Mouse (Mus musculus) E14TG2a.4 (cell line): ENCODE measurements at regions not wholly inside any gene's neighbourhood (a gene's known extent, or its start where the extent isn't known, plus 50 kb on each side); places are given as distances from the start of the nearest gene placed in this dataset.
A peak's percentile ranks its signal among the peaks of the same experiment; 100 is the strongest.

Source experiments
- H3K27me3 ChIP-seq: 2 replicates; pipeline ENCODE4 v1.6.1; 2014; ENCODE audit warnings: low read length, control low read depth; ENCODE audit not compliant: insufficient read depth
- H3K36me3 ChIP-seq: 2 replicates; pipeline ENCODE4 v1.6.1; 2014; ENCODE audit warnings: low read length, control low read depth; ENCODE audit not compliant: insufficient read depth
- H3K4me1 ChIP-seq: replicated peaks from 2 replicates; pipeline ENCODE4 v1.6.1; 2014; ENCODE audit warnings: low read depth, low read length, control low read depth
- H3K4me3 ChIP-seq: replicated peaks from 2 replicates; pipeline ENCODE4 v1.5.1; 2014; ENCODE audit warnings: mild to moderate bottlenecking, low read length
- H3K9me3 ChIP-seq: 2 replicates; pipeline ENCODE4 v1.6.1; 2014; ENCODE audit warnings: low read length, control low read depth
- CTCF ChIP-seq: conservative IDR thresholded peaks from 2 replicates; pipeline ENCODE4 v1.5.1; 2014; ENCODE audit warnings: low read length
- NANOG ChIP-seq: IDR thresholded peaks from 2 replicates; pipeline ENCODE4 v1.6.1; 2014; ENCODE audit warnings: borderline replicate concordance, low read length, mixed read lengths
- POU5F1 ChIP-seq: IDR thresholded peaks from 2 replicates; pipeline ENCODE4 v1.6.1; 2014; ENCODE audit warnings: low read length, borderline replicate concordance

DNA sequence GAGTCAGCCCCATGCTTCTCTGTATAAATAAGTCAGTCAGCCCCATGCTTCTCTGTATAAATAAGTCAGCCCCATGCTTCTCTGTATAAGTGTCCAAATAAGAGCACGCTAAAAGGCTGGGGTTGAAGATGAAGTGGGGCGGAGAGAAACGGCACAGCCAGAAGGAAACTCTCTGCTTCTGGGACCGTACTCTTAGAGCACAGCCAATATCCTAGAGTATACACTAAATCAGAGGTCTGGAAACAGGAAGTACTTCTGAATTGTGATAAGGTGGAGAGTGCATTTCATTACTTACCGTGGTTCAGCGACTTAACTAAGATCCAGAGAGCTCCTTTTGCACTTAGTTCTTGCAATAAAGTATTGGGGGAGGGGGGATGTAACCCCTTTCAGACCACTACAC is 112.1 kb upstream of the Foxd3 start:
- no peaks in the 10 kb centered on the region for H3K27me3 ChIP-seq
- no peaks in the 10 kb centered on the region for H3K9me3 ChIP-seq
- no peak for TF ChIP-seq NANOG
- no peak for TF ChIP-seq POU5F1
- no peak for TF ChIP-seq CTCF
- no peaks in the 10 kb centered on the region for H3K4me1 ChIP-seq
- no peak overlapping the region for H3K4me3 ChIP-seq
- no peaks in the 10 kb centered on the region for H3K36me3 ChIP-seq

DNA sequence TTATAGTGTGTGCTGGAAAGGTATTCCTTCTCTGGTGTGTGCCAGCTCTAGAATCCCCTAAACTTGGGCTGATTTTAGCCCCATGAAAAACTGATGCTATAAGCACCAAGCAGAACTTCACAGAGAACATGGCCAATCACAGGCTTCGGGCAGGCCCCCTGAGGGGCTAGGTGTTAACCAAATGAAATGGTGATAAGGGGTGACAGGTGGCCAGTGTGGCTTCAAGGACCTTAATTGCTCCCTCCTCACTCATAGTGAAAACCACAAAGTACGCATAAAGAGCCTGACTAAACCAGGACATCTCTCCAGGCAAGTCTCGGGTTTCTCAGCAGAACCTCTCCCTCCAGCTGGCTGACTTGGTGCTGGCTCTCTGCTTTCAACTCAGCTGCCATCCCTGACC is 110.4 kb upstream of the Foxd3 start:
- no peaks in the 10 kb centered on the region for H3K27me3 ChIP-seq
- no peaks in the 10 kb centered on the region for H3K36me3 ChIP-seq
- TF ChIP-seq NANOG, result no peak
- TF ChIP-seq POU5F1, result no peak
- TF ChIP-seq CTCF, result no peak
- H3K4me1 ChIP-seq, result no peaks in the 10 kb centered on the region
- no peak overlapping the region for H3K4me3 ChIP-seq
- no peaks in the 10 kb centered on the region for H3K9me3 ChIP-seq

DNA sequence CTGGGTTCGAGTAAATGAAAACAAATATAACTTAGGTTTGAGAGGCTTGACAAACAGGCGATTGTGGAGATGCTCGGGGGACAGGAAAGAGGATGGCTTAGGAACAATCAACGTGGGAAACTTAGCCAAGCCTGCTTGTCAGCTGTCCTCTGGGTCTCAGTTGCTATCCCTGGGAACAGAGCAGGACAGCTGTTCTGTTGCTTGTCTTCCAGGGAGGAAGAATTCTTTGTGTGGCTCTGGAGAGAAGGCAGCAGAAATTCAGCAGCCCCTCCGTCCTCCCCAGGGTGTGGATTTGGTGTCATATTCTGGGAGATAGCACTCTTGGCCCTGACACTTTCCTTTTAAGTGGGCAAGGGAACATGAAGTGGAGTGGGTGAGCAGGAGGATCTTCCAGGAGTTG is 98.1 kb upstream of the Foxd3 start:
- TF ChIP-seq CTCF, result no peak
- no peak for TF ChIP-seq NANOG
- TF ChIP-seq POU5F1, result no peak
- no peaks in the 10 kb centered on the region for H3K9me3 ChIP-seq

DNA sequence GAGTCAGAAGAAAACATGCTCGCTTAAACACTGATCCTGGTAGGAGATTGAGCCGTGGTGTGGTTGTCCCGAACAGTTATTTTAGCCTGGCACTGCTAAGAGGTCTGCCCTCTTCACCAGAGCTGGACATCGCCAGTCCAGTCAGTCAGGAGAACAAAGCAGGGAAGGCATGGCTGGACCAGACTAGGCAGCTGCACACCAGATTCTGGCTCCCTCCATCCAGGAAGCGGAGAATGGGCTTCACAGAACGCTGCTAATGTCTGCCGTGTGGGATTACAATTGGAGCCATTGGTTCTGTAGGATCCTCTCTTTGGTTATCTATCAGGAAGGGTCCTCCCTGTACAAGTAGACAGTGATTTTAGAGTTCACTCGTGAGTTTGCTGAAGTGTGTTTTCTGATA is 95.5 kb upstream of the Foxd3 start:
- 0 out of 2 replicates have a peak overlapping the region, but pooled peaks have one; percentile 10 for H3K4me3 ChIP-seq
- TF ChIP-seq CTCF, result no peak
- no peak for TF ChIP-seq NANOG
- no peak for TF ChIP-seq POU5F1
- peaks cover 7% of the 10 kb centered on the region for H3K27me3 ChIP-seq
- peaks cover 48% of the 10 kb centered on the region for H3K4me1 ChIP-seq
- H3K9me3 ChIP-seq, result no peaks in the 10 kb centered on the region
- H3K36me3 ChIP-seq, result no peaks in the 10 kb centered on the region

More for the DNA sequence above, 98.1 kb upstream of the Foxd3 start:
- Histone ChIP-seq H3K4me1 (peaks cover 41% of the 10 kb centered on the region), H3K27me3 (peaks cover 7% of the 10 kb centered on the region), H3K36me3 (no peaks in the 10 kb centered on the region), H3K4me3 (no peak overlapping the region)

DNA sequence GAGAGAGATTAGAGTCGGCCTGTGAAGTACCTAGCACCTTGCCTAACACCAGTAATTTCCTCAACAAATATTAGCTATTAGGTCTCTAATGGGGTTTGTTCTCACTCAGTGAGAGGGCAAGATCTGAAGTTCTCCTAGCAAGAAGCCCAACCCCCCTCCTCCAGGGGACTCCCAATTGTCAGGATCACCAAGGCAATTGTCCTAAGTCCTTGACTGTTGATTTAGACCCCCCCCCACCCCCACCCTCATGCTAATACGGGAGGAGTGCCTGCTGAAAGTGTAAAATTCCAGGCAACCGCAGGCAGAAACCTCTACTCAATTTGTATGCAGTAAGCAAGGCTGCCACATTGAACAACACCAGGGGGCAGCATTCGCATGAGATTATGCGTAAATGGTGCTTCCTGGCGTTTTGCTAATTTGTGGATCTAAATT is 94.6 kb upstream of the Foxd3 start:
- TF ChIP-seq NANOG (no peak), POU5F1 (peak; percentile 39; the same call in 1 of the 2 replicates), CTCF (peak; percentile 55)
- Histone ChIP-seq H3K9me3 (no peaks in the 10 kb centered on the region), H3K36me3 (no peaks in the 10 kb centered on the region), H3K4me1 (peaks cover 48% of the 10 kb centered on the region), H3K4me3 (no peak overlapping the region), H3K27me3 (peaks cover 7% of the 10 kb centered on the region)

DNA sequence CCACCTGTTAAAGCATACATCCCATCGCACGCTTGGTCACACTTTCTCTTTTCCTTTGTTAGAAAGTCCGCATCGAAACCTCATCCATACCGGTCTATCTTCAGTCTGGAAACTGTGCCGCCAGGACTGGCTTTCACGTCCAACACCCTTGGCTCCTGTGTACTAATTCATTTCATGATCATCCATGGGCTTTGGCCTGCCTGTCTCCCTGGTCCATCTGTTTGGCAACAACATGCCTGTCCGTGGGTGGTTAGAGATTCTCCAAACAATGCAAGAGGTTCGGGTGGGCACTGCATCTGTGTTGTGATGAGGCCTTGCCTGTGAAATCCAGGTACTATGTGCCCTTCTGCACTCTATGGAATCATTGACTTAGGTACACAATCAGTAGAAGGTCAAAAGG is 90.7 kb upstream of the Foxd3 start:
- H3K4me3 ChIP-seq, result no peak overlapping the region

DNA sequence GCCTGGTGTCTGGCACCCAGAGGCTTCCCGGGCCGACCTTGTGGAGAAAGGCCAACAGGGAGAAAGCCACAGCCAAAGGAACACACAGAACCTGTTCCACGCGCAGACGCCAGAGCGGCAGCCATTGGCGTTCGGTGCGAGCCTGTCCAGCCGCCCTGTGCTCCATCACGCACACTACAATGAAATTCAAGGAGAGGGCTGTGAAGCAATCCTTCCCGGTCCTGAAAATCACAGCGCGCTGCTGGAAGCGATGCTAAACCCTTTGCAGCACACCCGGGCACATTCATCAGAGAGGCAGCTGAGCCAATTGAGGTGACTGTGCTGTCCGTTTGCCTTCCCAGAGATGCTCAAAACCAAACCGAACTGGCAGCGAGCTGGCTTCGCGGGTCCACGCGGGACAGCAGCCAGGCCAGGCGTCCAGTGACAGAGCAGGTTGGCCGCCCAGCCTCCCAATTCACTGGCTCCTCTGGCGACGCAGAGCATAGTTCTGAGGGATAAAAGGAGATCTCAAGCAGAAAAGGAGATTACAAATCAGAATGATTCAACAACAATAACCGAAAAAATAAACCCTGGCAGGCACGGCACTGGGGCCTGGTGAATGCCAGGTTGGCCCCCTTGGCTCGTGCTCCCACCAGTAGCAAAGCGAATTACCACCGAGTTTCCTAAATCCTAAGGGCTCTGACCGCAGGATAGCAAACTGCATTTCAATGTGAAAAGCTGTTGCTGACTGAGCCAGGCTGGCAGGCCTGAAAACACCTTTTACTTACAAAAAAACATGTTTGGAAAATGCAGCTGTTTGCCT is 83.1 kb upstream of the Foxd3 start:
- H3K4me3 ChIP-seq, result peak overlapping the region; percentile 71
- peaks cover 7% of the 10 kb centered on the region; the same call in 1 of the 2 replicates for H3K9me3 ChIP-seq
- TF ChIP-seq CTCF, result no peak
- no peak for TF ChIP-seq POU5F1
- no peak for TF ChIP-seq NANOG
- H3K4me1 ChIP-seq, result peaks cover 50% of the 10 kb centered on the region
- peaks cover 25% of the 10 kb centered on the region for H3K36me3 ChIP-seq
- H3K27me3 ChIP-seq, result peaks cover 9% of the 10 kb centered on the region; the same call in 1 of the 2 replicates

More for the DNA sequence above, 90.7 kb upstream of the Foxd3 start:
- Histone ChIP-seq H3K9me3 (peaks cover 8% of the 10 kb centered on the region; the same call in 1 of the 2 replicates), H3K4me1 (peaks cover 41% of the 10 kb centered on the region), H3K36me3 (no peaks in the 10 kb centered on the region), H3K27me3 (no peaks in the 10 kb centered on the region)
- no peak for TF ChIP-seq POU5F1

DNA sequence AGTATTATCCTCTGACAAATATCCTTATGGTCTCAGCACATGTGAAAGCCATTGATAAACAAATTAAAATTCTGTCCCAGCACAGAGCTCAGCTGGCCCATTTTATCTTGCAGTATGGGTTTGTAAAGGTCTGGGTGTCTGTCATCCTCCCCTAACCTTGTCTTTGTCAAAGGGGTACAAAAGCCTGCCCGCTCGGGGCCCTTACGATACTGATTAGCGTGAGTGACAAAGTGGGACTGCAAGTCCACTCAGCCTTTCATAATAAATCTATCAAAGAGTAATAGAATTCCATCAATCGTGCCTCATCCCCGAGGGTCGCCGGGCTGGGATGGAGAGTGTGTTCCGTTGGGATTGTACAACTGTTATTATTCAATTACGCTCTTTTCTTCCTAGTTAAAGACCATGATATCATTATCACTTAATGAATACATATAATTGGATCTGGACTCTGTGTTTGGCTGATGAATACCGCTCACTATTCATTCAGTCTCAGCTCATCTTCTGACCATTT is 82.0 kb upstream of the Foxd3 start:
- H3K9me3 ChIP-seq, result no peaks in the 10 kb centered on the region
- H3K4me3 ChIP-seq, result no peak overlapping the region
- peaks cover 56% of the 10 kb centered on the region for H3K4me1 ChIP-seq
- peaks cover 25% of the 10 kb centered on the region for H3K36me3 ChIP-seq
- TF ChIP-seq CTCF (no peak), POU5F1 (no peak), NANOG (no peak)
- H3K27me3 ChIP-seq, result peaks cover 9% of the 10 kb centered on the region; the same call in 1 of the 2 replicates

DNA sequence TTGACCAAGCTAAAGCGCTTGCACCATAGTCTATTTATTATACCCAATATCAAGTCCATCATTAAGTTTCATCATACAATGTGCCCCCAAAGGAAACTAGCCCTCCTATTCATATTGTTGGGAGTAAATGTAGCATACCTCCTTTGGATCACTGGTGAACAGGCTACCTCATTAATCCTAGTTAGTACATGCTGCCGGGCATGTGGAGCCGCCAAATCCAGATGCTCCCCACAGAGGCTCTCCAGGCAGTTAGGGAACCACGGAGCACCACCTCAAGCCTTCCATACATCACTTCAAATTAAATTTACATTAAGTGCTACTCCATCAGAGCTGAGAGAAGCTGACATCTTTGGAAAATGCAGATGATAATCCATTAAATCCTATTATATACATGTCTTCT is 81.1 kb upstream of the Foxd3 start:
- TF ChIP-seq NANOG (no peak), CTCF (no peak), POU5F1 (no peak)
- Histone ChIP-seq H3K9me3 (no peaks in the 10 kb centered on the region), H3K4me1 (peaks cover 54% of the 10 kb centered on the region), H3K36me3 (peaks cover 25% of the 10 kb centered on the region), H3K27me3 (peaks cover 9% of the 10 kb centered on the region; the same call in 1 of the 2 replicates), H3K4me3 (no peak overlapping the region)
